Mouse (Mus musculus) left cerebral cortex, adult 18-20 months (tissue): ENCODE data around the gene Pcyox1. TPM values are rescaled to one million over a fixed set of nuclear protein-coding genes. Genes with fewer than 3 reads are reported as not detected.
A peak's percentile ranks its signal among the peaks of the same experiment; 100 is the strongest.
"Not testable (repeated sequence)": the region's sequence is repeated elsewhere in the genome, so short reads cannot be mapped to it uniquely, and the experiment has no call there.

Source experiments
- DNase-seq, 2 experiments: peaks; one replicate each; pipeline ENCODE4 v3.0.0; 2021 to 2022; ENCODE audit warnings: low spot score in 2 of 2, mixed read lengths in 1 of 2
- total RNA-seq, 2 experiments: library from RNA; stranded (reverse); gene quantifications; 2 replicates each; pipeline ENCODE4 v1.2.3; 2021

The Pcyox1 gene
- total RNA-seq, 2 experiments from 2014 or later: 105 to 115 TPM

DNA sequence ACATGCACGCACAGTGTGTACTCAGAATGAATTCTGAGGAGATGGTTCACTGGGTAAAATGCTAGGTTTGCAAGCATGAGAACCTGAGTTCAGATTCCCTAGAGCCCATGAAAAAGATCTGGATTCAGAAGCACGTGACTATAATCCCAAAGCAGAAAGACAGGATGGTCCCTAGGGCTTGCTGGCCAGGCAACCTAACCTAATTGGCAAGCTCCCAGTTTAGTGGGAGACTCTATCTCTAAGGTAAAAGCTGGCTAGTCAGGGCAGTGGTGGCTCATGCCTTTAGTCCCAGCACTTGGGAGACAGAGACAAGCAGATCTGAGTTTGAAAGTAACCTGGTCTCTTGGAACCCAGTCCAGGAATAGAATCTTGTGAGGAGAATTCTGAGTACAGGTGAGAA is 2.0 kb upstream of the Pcyox1 start:
- no peak for DNase-seq

DNA sequence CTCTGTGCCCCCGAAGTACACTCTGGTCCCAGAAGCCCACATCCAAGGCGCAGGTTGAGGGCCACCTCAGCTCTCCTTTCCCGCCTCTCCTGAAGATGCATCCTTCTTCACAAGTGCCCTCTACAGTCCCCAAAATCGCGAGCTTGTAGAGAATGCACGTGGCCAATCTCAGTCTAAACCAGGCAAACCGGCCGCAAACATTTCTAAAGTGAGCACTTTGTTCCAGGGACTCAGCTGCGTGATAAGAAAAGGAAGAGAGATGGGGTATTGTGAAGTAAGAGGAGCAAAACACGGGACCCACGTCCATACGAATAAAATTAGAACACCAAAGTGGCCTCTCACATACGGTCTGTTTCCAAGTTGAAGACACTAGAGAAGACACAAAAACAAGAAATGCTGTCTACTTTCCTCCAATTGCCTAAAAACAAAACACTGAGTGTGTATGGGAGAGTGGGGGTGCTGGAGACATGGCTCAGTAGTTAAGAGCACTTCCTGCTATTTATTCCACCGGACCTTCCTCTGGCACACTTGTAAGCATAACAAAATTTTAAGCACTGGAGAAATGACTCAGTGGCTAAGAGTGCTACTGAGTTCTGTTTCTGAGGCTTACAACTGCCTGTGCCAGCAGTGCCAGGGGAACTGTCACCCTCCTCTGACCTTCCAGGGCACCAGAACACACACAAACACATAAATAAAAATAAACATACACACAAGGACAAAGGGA is 465 bp upstream of the Pcyox1 start:
- no peak for DNase-seq

DNA sequence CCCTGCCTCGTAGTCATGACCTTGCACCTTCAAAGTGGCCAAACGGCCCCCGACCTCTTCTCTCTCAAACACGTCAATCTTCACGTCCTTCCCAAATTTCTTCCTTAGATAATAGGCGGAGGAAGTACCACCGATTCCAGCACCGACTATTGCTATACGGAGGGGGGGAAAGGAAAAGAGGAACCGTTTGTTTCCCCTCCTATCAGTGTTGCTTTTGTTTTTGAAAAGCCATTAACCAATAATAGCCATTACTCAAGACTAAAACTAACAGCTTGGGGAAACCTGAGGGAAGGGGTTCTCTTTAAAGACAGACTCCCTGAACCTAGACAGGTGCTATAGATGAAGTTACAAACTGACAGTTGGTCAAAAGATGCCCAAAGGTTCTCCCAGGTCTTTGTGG is 985 bp downstream of the Pcyox1 start:
- DNase-seq: no peak

DNA sequence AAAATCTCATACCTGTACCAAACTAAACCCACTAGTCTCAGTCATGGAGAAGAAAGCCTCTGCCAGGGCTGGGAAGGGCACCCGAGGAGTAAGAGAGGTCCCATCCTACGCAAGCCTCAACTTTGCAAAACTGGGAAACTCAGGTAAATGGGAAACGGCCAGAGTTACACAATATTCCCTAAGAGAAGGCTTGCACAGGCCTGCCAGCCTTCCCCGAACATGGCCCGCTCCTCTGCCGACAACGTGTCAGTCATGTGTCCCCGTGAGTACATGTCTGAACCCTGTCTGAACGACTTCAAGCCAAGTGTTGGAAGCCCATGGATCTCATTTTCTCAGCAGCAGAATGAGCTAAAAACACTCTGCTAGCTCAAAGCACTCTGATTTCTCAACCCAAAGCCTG is 1.9 kb downstream of the Pcyox1 start:
- no peak for DNase-seq

DNA sequence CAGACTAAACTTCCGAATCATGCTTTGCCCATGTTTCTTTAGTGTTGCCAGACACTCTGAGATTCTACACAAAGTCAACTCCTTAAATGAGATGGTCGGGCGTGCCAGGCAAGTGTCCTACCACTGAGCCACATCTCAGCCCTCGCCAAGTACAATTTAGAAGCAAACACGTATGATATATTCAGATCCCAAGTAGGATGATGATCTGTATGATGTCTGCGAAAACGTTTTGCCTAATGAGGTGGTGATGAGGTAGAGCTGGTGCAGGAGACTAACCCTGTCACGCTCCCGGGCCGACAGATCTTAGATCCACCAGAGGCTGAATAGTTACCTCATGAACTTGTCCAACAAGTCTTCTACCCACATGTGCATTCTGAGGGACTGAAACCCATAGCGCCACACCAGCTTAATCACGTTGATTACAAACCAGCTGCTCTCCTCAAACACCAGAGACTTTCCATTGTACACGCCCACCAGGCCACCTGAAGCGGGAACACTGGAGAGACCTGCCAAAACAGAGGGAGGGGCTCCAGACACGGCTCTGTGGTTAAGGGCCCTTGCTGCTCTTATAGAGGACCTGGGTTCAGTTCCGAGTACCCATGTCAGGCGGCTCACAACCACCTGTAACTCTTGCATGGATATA is 2.8 kb downstream of the Pcyox1 start:
- no peak for DNase-seq

DNA sequence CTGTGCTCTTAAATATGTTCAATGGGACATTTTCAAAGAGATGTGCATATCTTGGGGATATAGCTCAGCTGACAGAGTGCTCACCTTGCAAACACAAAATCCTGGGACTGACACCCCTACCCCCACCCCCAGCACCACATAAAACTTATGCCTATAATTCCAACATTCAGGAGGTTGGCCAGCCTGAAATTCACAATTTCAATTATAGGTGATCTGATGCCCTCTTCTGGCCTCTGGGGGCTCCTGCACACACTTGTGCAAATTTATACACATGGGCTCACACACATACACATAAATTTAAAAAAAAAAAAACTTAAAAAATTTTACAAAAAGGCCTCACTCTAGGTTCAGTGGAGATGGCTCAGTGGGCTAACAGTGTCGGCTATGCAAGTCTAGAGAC is 3.8 kb downstream of the Pcyox1 start:
- no peak for DNase-seq

DNA sequence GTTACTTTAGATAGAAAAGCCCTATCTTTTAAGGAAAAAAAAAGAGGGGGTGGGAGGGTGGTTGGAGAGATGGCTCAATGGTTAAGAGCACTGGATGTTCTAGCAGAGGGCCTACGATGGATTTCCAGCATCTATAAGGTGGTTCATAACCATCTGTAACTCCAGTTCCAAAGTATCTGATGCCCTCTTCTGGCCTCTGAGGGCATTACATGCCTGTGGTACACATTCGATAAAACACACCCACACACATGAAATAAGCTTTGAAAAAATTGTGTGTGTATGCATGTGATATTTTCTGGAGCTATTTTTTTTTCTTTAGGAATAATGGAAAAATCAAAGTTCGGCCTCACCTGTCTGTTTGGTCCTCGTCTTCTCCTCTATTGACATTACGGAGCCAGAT is 5.6 kb downstream of the Pcyox1 start:
- no peak for DNase-seq

DNA sequence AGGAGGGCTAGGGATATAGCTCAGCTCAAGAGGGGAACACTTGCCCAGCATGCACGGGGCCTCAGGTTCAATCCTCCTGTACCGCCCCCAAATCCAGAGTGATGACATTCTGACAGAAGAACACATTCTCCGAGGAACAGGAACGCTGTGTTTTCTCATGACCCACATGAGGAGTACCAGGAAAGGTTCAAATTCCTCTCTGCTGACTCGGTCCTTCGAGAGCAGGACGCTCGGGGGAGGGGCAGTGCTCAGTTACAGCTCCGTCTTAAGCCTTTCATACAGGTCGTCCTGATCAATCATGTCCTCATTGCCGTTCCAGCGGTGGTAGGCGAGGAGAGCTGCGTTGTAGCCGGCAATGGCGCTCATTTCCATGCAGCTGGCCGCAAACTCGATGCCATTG is 8.5 kb downstream of the Pcyox1 start:
- no peak for DNase-seq

GRCm38 (mm10) chr6:86387313-86387712 is 9.6 kb downstream of the Pcyox1 start:
- no peak for DNase-seq

- no peak for DNase-seq
Observed at GRCm38 (mm10) chr6:86385362-86386104, 11.4 kb downstream of the Pcyox1 start.

GRCm38 (mm10) chr6:86384692-86385091 is 12.3 kb downstream of the Pcyox1 start:
- DNase-seq: no peak

DNA sequence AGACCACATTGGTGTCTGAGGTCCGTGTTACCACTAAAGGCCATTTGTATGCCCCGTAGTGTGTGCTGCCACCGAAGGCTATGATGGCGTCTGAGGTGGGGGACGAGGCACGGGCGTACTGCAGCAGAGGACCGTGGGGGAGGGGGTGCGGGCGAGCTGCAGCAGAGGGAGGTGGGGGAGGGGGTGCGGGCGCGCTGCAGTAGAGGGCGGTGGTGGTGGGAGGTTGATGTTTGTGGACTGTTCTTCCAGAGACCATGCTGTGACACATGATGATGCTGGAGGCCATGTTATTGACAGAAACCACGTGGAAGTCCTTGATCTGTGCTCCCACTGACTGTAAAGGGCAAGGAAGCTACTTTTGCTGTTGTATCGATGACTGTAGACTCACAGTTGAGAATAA is 13.6 kb downstream of the Pcyox1 start:
- no peak for DNase-seq

DNA sequence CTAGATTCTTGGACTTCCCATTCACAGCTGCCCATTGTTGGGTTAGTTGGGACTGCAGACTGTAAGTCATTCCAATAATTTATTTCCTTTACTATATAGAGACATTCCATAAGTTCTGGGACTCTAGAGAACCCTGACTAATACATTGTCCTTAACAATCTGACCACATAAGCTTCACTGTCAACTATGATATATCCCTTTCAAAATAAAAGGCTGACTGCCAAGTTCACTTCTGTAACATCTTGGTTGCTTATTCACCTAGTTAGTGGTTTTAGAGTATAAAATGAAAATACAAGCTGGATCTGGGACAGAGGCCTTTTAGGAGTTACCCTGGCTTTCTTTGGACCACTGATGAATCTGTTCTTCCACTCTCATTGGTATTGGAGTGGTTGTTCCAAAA is 14.4 kb downstream of the Pcyox1 start:
- DNase-seq: no peak

GRCm38 (mm10) chr6:86380112-86380511 is 16.8 kb downstream of the Pcyox1 start:
- not testable (repeated sequence) for DNase-seq

GRCm38 (mm10) chr6:86378341-86378740 is 18.6 kb downstream of the Pcyox1 start:
- no peak for DNase-seq

DNA sequence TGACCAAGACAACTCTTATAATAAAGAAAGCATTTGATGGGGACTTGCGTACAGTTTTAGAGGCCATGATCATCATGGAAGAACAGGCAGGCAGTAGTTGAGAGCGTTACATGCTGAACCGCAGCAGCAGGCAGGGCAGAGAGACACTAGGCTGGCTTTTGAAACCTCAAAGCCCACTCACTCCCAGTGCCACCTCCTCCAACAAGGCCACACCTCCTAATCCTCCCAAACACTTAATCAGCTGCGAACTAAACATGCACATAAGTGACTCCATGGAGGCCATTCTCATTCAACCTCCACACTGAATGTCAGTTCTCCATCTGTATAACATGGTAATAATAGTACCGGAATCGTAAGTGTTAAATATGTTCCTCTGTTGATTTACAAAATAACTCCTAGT is 23.4 kb downstream of the Pcyox1 start:
- no peak for DNase-seq

GRCm38 (mm10) chr6:86371950-86372516 is 24.9 kb downstream of the Pcyox1 start:
- DNase-seq: no peak

- DNase-seq: peak; percentile 97
Observed at GRCm38 (mm10) chr6:86371340-86371911, 25.5 kb downstream of the Pcyox1 start.

DNA sequence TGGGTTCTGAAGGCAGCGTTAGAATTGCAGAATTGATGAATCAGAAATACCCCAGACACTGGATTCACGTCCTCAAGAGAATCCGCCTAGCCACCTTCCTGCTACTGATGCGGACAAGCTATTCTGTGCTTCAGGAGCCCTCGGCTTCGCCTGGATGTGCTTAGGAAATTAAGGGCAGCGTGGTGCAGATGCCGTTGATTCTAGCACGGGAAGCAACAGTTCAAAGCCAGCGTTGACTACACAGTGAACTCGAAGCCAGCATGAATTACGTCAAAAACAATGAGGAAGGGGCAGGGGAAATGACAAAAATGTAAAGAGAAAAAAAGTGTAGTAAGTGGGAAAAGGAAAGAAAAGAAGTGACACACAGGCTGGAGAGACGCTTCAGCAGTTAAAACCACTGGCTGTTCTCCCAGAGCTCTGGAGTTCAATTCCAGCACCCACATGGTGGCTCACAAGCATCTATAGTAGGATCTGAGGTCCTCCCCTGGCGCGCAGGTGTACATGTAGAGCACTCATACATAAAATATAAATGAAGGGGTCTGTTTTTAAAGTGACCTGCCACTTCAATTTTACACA is 26.1 kb downstream of the Pcyox1 start, which contains the start of gene Snrpg:
Gene Snrpg, plus strand, starts transcription at position 541 of the 576 bp plus-strand sequence.
- no peak for DNase-seq

DNA sequence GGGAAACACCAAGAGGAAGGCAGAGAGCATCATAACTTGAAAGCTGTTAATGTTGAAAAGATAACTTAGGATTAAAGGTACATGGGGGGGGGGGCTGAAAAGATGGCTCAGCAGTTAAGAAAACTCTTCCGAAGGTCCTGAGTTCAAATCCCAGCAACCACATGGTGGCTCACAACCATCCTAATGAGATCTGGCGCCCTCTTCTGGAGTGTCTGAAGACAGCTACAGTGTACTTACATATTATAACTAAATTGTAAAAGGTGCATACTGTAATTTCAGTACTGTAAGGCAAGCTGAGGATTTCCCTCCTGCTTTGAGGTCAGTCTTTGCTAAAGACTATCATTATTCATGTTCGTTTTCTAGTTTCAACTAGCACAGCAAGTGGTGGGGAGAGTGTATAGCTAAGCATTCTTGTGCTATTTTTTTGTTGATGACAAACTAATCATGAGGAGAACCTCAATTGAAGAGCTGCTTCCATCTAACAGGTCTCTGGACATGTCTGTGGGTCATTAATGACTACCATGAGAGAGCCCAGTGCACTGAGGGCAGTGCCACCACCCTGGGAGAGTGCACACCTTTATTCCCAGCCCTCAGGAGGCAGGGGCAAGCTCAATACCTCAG is 26.8 kb downstream of the Pcyox1 start:
- DNase-seq: no peak

GRCm38 (mm10) chr6:86368479-86368878 is 28.5 kb downstream of the Pcyox1 start:
- DNase-seq: no peak
